Mouse (Mus musculus) c-Kit-negative CD71-positive TER-119-positive erythroid progenitor cells, embryonic 14.5 days (primary cell): ENCODE data around the gene Coro2b.

Source experiments
- DNase-seq: peaks from one replicate; pipeline ENCODE4 v3.0.0-alpha.2; 2013; ENCODE audit warnings: low read depth, low spot score

Gene Coro2b

DNA sequence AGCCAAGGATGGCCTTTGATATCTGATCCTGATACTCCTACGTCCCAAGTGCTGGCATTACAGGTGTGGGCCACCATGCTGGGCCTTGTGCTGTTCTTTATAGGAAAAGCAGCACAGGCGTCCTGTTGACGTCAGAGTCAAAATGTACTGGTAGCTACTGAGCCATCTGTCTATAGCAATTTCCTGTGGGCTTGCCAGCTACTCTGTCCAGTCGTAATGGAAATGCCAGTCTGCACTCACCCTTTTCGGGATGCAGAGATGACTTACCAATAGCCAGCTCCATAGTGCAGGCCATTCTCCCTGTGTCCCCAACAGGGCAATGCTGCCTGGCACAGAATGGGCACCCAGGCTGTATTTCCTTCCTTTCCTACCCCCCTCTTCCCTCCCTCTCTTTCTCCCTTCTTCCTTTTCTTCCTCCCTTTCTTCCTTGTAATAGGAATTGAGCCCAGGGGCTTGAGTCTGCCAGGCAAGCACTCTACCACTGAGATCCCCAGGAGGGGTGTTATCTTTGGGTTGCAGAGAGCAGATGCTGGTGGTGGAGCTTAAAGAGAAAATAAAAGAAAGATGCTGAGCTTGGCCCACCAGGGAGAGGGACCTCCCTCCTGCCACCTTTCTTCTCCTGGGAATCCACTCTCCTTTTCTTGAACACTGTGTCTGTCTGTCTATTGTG lies 98.6 kb downstream of the Coro2b start:
- DNase-seq: no peak

DNA sequence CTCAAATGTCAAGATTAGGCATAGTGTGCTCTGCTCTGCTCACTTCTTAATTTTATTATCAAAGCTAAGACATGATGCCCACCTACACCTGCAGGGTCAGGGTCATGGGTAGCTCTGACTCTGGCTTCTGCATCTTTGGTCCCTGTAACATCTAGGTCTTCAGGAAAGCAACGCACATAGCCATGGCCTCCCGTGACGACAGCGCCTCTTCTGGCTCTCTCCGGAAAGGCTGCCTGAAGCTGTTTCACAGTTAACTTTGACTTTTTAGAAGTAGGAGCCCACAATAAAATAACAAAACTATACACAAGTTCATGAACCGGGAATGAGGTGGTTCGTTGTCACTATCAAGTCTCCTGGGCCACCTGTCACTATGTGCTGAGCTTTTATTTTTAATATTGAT lies 99.4 kb downstream of the Coro2b start:
- DNase-seq: no peak

DNA sequence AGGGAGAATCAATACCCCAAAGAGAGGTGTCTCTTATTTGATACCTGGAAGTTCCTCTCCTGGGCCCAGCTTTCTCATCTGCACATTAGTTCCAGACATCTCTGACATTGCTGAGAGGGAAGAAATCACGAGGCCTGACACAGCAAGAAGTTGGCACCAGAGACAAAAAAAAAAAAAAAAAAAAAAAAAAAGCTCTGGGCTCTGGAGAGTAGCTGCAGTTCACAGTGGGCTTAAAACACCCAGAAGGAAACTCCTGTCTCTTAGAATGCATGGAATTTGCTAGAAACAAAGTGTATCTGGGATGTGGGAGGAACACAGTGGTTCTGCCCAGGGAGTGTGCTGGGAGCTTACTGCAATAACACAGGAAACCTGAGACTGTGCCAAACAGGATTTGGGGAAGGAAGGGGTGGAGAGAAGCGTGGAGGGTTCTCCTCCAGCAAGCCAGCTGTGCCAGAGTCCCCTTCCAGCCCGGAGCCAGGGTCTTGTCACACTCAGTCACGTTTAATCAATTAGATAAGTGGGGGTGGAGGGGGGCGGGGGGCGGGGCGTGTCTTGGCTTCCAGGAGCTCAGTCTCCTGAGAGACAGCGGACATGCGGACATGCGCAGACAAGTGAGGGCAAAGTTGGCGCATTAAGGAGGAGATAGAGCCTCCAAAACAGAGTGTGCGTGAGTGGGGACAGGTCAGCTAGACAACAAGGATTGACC lies 101.1 kb downstream of the Coro2b start:
- no peak for DNase-seq

DNA sequence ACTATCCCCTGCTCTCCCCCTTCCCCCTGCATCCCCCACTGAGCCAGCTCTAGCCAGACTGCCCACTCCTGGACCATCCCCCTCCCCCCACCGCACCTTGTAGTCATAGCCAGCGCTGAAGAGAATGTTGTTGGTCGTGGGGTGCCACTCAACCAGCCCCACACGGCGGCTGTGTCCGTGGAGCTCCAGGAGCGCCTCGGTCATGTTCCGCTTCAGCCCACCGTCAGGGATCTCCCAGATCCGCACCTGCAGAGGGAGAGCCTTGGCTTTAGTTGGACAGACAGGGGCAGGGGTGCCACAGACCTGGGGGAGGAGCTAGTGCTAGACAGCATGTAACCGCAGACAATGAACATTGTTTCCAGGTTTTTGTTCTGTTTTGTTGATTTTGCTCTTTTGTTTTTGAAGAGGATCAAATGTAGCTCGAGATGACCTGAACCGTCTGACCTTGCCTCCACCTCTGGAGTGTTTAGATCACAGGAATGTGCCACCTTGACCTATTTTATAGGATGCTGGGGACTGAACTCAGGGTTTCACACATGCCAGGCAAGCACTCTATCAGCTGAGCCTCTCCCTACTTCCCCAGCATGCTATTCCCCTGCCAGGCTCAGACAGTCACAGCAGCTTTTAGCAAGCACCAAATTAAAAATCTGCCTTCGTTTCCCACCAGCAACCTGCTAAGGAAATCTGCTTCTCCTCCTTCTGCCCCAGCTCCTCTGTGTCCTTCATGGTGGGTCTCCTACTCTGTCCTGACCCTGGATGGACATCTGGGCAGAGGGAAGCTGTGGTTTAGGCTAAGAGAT lies 104.4 kb downstream of the Coro2b start:
- no peak for DNase-seq

DNA sequence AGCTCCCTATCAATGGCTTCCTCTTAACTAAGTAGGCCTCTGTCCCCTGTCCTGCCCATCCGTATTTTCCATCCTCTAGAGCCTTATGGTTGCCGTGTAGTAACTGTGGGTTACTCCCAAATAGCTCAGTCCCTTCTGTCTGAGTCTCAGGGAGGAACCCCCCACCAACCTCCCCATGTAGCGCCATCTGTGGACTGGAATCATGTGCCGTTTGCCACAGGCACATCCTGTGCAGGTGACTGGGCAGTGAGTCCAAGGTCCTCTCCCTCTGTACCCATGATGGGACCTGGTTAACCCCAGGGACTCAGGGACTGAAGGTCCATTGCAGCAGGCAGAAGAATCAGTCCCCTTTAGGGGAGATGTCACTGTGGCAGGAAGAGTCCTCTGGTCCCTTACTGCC lies 106.1 kb downstream of the Coro2b start:
- DNase-seq: no peak

DNA sequence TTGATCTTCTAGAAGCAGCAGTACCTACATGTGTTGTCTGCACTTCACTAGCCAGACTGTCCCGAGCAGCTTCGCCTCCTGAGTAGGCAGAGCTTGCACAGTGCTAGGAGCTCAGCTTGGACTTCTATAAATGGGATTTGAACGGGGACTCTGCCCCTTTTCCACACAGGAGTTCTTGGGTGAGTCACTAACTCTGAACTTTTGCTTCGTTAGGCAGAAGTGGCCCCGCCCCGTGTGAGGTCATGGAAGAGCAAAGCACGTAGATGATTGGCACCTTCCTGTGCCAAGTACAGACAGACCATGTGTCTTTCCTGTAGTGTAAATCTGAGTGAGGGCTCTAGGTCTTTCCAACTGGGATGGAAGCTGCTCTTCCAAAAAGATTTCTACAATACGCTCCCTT lies 109.8 kb downstream of the Coro2b start:
- DNase-seq: no peak

DNA sequence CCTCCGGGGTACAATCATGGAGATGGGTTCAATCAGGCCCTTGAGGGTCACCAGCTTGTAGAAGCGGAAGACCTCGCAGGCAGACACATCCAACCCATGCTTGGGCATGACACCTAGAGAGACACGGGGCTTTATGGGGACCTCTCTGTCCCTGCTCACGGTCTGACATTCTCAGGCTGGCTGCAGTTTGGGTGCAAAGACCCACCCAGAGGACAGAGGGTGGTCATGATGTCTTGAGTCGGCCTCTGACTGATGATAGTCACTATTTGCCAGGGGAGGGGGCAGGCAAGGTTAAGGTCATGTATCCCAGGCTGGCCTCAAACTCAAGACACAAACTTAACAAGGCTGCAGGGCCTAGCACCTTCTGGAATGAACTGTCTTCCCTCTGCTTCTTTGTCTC lies 110.3 kb downstream of the Coro2b start:
- no peak for DNase-seq

DNA sequence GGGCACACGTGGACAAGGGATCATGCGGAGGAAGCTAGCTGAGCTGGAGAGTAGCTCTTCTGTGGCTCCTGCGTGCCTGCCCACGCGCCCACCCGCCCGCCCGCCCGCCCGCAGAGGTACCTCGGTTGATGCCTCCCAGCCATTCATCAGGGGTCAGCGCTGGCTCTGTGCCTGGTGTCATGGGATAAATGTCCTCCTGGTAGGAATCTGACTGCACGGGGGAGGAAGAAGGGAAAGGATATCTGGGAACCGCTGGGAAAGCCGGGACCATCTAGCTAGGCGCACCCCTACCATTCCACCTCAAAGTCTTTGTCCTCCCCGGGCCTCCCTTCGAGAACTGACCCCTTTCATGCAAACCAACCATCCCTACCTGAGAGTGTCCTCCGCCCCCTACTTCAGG lies 110.8 kb downstream of the Coro2b start:
- no peak for DNase-seq

DNA sequence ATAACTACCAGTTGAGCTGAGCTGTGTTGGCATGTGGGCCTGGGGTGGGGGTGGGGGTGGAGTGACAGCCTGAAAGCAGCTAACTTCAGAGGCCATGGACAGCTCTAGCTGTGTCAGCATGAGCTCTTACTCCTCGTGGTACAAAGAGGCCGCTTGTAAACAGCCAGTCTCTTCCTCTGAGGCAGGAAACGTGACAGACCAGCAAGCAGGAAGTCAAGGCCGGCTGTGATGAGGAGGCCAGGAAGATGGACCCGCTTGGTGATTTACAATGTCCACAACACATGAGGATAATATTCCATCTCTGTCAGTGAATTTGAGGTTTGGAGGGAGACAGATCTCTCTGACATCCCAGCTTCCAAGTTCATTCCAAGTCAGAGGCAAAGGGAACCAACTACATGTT lies 111.6 kb downstream of the Coro2b start:
- no peak for DNase-seq

DNA sequence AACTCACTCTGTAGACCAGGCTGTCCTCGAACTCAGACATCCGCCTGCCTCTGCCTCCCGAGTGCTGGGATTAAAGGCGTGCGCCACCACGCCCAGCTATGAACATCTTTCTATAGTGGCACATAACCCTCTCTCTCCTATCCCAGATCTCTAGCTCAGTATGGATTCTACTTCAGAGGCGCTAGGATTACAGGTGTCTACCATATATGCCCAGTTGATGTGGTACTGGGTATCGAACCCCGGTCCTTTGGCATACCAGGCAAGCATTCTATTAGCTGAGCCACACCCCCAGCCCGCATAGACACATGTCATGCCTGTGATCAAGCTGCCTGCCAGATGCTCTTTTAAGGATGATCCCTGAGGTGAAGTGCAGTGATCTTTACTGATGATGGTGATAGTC lies 113.0 kb downstream of the Coro2b start:
- no peak for DNase-seq

DNA sequence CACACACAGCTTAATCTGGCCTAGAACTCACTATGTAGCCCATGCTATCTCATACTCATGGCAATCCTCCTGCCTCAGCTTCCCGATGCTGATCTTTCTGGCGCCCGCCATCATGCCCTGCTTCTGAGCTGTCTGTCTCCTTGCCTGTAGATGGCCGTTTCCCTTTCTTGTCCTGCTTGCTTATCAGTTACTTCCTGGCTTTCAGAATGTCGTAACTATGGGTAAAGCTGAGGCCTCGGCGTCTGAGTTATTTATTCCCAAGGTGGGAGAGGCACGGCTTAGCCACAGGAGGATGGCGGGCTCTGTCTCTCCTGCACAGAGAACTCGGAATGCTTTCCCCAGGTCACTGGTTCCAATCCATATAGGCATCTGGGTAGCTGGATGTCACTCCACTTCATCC lies 113.9 kb downstream of the Coro2b start:
- no peak for DNase-seq

DNA sequence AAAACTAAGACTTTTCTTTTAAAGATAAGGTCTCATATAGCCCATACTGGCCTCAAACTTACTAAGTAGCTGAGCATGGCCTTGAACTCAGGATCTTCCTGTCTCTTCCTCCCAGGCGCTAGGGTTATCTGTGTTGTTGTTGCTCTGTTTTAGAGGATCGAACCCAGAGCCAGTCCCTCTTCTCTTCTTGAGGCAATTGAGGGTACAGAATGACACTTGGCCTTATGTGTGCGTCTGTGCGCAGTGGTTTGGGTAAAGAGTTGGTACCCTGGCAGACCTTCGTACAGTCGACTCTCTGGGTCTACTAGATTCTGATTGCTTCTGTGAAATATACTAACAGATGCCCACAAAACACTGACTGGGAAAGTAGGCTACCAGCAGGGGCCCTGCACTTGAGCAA lies 114.9 kb downstream of the Coro2b start:
- no peak for DNase-seq

DNA sequence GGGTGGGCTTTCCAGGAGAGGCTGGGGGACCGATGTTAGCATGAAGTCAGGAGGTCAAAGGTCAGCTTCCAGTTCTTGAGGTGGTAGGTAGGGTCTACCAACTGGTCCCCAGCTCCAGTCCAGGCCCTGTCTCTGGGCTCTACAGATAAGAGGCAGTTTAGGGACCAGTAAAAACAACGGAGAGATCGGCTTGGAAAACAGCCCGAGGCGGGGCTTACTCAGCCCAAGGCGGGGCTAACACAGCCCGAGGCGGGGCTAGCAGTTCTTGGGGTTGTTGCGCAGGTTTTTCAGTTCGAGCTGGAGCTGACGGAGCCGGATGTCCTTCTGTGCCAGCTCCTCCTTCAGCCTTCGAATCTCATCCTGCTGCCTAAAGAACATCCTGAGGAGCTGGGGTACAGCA lies 115.8 kb downstream of the Coro2b start:
- no peak for DNase-seq

DNA sequence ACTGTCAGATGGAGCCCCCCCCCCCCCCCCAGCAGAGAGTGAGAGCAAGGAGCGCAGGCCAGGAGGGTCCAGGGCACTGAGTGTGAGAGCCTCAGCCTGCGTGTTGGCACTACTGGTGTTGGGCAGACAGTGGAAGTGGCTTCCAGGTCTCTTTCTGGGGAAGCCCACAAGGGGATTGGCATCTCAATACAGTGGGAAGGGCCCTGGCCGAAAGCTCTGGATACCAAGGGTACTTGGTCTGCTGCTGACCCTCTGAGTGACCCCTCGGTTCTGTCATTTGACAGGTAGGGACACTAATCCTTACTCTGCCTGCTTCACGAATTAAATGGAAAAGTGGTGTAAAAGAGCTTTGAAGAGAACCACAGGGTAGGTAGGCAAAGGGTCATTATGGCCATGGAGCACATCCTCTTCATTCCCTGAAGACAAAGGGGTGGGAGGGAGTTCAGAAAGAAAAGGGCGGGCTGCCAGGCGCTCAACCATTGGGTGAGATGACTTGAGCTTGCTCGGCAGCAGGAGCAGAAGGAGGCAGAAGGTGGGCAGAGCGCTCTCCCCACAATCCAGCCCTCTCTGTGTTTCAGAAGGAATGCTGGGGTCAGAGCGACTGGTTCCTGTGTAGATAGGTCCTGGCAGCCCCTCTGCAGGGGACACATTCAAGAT lies 116.5 kb downstream of the Coro2b start:
- DNase-seq: no peak

DNA sequence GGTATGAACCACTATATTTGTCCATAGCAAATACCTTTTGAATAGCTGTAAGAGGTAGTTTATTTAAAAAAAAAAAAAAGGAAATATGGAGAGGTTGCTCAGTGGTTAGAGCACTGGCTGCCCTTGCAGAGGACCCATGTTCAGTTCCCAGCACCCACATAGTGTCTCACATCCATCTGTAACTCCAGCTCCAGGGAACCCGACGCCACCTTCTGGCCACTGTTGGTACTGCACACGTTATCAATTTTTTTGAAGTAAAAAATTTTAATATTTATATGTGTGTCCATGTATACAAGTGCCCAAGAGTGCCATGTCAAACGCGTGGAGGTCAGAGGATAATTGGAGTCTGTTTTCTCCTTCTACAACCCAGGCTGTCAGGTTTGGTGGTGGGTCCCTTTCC lies 118.1 kb downstream of the Coro2b start:
- DNase-seq: no peak

DNA sequence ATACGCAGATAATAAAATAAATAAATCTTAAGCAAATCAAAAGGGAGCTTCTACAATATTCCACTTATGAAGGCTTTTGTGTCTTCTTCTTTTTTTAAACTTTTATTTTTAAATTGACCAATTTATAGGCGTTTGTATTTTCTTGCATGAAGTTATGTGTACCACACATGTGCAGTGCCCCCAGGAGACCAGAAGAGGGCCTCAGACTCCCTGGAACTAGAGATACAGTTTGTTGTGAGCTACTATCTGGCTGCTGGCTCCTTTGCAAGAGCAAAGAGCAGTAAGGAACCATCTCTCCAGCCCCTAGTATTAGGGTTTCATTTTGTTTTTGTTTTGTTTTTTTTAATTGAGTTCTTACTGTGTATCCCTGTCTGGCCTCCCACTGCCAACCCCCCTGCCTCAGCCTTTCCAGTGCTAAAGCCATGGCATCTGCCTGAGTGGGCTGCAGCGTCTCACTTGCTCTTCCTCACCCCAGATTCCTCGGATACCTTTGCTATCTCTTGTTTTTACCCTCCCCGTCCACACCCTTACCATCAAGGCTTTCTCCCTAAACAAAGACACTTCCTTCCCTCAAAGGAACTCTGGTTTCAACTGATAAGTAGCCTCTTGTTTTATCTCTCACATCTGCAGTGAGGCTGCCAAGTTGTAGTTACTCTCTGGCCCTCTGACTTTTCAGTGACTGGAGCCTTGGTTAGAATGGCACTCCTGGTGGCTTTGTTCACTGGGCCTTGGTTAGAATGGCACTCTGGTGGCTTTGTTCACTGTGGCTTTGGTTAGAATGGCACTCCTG lies 129.3 kb downstream of the Coro2b start:
- DNase-seq: no peak

DNA sequence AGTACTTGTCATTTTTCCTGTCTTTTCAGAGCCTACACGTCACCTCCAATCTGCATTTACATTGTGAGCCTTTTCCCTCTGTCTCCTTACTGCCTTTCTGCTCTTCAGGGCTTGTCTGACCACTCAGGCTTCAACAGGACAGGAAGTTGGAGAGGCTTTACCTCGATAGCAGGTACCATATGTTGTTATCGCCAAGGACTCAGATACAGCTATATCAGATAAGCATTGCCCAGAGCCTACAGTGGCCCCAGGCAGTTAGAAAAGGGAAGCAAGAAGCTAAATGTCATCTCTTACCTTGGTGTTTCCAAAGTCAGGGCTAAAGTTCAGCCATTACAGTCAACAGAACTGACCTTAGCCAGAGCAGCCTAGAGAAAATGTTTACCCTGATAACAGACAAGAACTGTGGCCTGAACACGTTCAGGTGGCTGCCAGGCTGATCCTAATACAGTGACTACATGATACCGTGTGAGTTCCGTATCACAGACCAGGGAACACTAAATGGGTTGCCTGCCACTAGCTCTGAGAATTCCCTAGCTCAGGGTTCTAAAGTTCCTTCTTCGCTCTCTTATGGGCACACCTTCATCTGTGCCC lies 130.3 kb downstream of the Coro2b start:
- no peak for DNase-seq

DNA sequence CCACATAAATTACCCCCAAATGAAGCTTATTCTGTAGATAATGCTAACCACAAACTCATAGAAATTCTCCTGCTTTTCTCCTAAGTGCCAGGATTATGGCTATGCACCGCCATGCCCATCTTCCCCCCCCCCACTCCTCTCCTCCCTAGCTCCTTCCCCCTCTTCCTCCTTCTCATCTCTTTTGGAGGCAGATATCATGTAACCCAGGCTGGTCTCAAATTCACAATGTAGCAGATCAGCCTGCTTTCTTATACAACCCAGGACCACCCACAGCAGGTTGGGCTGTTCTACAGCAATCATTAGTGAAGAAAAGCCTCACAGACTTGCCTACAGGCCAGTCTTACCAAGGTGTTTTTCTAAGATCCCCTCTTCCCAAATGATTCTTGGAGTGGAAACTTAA lies 135.3 kb downstream of the Coro2b start:
- DNase-seq: no peak

DNA sequence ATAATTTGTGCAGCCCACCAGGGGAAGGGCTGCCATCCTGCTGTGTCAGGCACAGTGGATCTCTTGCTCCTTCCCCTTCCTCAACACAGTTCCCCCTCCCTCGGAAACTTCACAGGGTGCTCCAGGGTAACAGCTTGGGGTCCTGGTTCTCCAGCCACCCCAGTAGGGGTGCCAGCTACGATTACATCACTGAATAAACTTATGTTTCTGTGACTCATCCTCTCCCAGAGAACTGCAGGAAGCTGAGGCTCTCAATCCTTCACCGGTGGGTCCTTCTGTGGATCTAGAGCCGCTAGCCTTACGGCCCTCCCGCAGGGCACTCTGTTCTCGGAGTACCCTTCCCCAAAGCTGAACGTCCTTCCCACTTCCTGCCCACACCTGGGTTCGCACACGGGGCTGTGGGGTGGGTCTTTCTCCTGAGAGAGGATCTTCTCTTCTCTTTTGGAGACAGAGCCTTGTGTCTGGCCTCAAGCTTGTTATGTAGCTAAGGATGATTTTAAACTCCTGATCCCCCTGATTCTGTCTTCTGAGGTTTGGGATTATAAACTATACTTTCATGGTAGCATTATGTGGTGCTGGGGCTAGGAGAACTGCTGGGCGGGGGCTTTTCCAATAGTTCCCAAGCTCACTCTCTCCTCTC lies 136.2 kb downstream of the Coro2b start:
- DNase-seq: no peak

DNA sequence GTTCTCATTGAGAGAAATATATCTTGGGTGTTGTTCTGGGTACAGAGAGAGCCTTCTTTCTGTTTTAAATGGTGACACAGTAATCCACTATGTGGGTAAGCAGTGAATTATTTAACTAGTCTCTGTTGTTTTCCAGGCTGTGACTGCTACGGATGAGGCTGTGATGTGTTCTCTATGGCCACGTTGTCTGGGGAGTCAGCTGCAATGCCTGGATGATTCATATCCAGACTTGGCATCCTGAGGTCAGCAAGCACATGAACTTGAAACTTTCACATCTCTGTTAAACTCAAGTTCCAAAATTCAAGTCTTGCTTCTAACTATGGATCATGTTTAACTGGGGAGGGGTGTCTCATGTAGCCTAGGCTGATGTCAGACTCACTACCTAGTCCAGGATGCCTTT lies 142.7 kb downstream of the Coro2b start:
- no peak for DNase-seq

DNA sequence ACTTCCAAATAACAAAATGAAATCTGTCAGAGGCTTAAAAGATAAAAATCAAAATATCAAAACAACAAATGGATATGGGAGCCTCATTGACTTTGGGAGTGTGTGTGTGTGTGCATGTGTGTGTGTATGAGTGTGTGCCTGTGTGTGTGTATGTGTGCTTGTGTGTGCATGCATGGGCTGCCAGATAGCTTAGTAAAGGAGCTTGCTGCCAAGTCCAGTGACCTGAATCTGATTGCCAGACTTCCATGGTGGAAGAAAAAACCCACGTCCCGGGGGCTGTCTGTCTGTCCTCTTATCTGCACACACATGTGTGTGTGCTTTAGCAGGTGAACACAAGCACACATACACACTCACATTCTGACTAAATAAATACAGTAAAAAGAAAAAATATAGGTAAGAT lies 143.3 kb downstream of the Coro2b start:
- no peak for DNase-seq
